Mouse (Mus musculus): ENCODE measurements around the gene Kdm4d. TPM values are rescaled to one million over a fixed set of nuclear protein-coding genes. Genes with fewer than 3 reads are reported as not detected.

Kdm4d gene
- polyA plus RNA-seq (2015; fragmentation: Nextera tagmentation; extraction: Ambion mirVana) = 0.10 and 0.21 TPM in 2 replicates

DNA sequence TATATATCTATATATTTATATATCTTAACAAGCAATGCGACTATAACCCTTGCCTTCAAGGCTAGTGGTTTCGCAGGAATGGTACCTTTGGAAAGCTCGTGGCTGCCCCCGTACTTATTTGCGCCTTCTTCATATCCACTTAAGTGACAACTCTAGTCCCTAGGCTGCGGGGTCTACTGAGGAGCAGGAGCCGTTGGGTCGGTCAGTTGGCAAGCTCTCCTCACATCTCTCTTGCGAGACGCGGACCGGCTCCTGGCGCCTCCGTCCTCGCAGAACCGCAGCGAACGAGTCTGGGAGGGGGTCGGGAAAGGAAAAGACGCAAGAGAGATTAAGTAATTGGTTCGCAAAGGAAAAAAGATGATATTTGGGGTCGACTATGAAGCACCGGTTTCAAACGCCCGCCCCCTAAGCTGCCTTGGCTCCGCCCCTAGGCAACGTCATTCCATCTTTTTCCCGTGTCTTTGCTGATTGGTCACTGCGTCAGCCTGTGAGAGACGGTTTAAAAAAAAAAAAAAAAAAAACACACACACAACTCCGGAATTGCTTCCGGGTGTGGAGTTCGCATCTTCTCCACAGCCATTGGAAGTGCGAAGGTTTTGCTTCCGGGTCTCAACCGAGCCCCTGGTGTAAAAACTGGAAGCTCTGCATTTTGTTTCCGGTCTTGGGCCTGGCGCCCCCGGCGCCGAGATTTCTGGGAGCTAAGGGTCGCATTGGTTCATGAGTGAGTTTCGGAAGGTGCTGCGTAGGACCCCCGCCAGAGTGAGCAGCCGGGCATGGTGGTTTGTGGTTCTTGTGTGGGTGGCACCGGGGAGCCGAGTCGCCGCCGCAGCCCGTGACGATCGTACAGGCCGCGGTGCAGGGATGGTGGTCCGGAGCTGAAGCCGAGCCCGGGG is at the start of gene Kdm4d, which contains the start of gene Cwc15:
Gene Kdm4d, minus strand, starts transcription at position 460 of the 893 bp plus-strand sequence.
Gene Cwc15, plus strand, starts transcription at position 595 of the 893 bp plus-strand sequence.

Other genes with a start within 250 kb of the Kdm4d start
- gene Sesn3, start 225.4 kb downstream of the Kdm4d start, polyA plus RNA-seq (2015; fragmentation: Nextera tagmentation; extraction: Ambion mirVana) = 6.6 and 8.5 TPM in 2 replicates
- gene Endod1, start 119.0 kb downstream of the Kdm4d start, polyA plus RNA-seq (2015; fragmentation: Nextera tagmentation; extraction: Ambion mirVana) = 5.6 and 7.5 TPM in 2 replicates
- gene Cwc15, start 135 bp upstream of the Kdm4d start, polyA plus RNA-seq (2015; fragmentation: Nextera tagmentation; extraction: Ambion mirVana) = 120 and 140 TPM in 2 replicates
- 42.0 and 54.9 TPM in 2 replicates for gene Amotl1, start 144.6 kb upstream of the Kdm4d start, polyA plus RNA-seq (2015; fragmentation: Nextera tagmentation; extraction: Ambion mirVana)
- gene Piwil4, start 240.3 kb upstream of the Kdm4d start, polyA plus RNA-seq (2015; fragmentation: Nextera tagmentation; extraction: Ambion mirVana) = 0.24 and 0.39 TPM in 2 replicates

All from skeletal muscle tissue, postnatal 0 days (tissue).